In genomic region chr2:179547627-179548026, GRCm38 (mm10) we compare ENCODE assay signal across 21 mouse cellular contexts.
A peak's percentile ranks its signal among the peaks of the same experiment; 100 is the strongest.
DNase-seq lines count a peak whose midpoint lies in the region; ATAC-seq and TF ChIP-seq lines count a peak whose summit lies in the region.
"Had no signal": no experiment of that assay in that cellular context is flagged by ENCODE, and none has a peak within 500 bp of the region (broad histone marks: within the 10 kb centered on the region; RNA-seq: fewer than 3 reads in every experiment).

No protein-coding gene starts in this region.

- H3K4me2 ChIP-seq in forebrain, postnatal 0 days (ENCODE audit: low read depth), result no peak overlapping the region
- H3K4me2 ChIP-seq in kidney, embryonic 15.5 days, result no peak overlapping the region
- no peak overlapping the region for H3K4me2 ChIP-seq in liver, postnatal 0 days (ENCODE audit: low read depth, low read length)
- H3K4me2 ChIP-seq: embryonic facial prominence, embryonic 15.5 days; forebrain, embryonic 15.5 days; heart, embryonic 11.5 days; midbrain, embryonic 12.5 days had no signal

- no peak overlapping the region for H3K4me3 ChIP-seq in forebrain, embryonic 10.5 days
- no peak overlapping the region for H3K4me3 ChIP-seq in forebrain, postnatal 0 days (ENCODE audit: low read depth, low read length)
- no peak overlapping the region for H3K4me3 ChIP-seq in kidney, embryonic 15.5 days (replicated peaks)
- no peak overlapping the region for H3K4me3 ChIP-seq in liver, postnatal 0 days (ENCODE audit: low read depth, low read length)
- H3K4me3 ChIP-seq: embryonic facial prominence, embryonic 15.5 days; forebrain, embryonic 15.5 days; hindbrain, embryonic 10.5 days; midbrain, embryonic 12.5 days had no signal

- no peak for ATAC-seq in forebrain, postnatal 0 days
- ATAC-seq in kidney, embryonic 15.5 days (replicated peaks; ENCODE audit: low FRiP score), result peak; percentile 87
- no peak for ATAC-seq in liver, postnatal 0 days
- ATAC-seq: forebrain, embryonic 15.5 days; hindbrain, postnatal 0 days; intestine, embryonic 16.5 days had no signal

- no peaks in the 10 kb centered on the region for H3K27me3 ChIP-seq in forebrain, embryonic 10.5 days (ENCODE audit: poor library complexity, severe bottlenecking)
- no peaks in the 10 kb centered on the region for H3K27me3 ChIP-seq in forebrain, postnatal 0 days (ENCODE audit: insufficient read depth, low read length)
- H3K27me3 ChIP-seq in kidney, embryonic 15.5 days, result no peaks in the 10 kb centered on the region
- H3K27me3 ChIP-seq in liver, postnatal 0 days (ENCODE audit: insufficient read depth, low read length), result no peaks in the 10 kb centered on the region
- H3K27me3 ChIP-seq: embryonic facial prominence, embryonic 15.5 days; forebrain, embryonic 15.5 days; midbrain, embryonic 12.5 days had no signal

- no peak for DNase-seq in forebrain, embryonic 10.5 days (ENCODE audit: extremely low spot score, low spot score)
- DNase-seq in forebrain, postnatal 0 days, result no peak
- DNase-seq in kidney, adult 11 months, result peak; percentile 60
- peak; percentile 58 to 75 for DNase-seq in kidney, postnatal 36 days
- DNase-seq in cerebellum, adult 18-20 months, result no peak
- no peak for DNase-seq in liver, postnatal 0 days
- no peak for DNase-seq in urinary bladder, adult 2 months (ENCODE audit: low spot score)
- DNase-seq: cerebellum, adult 9-11 months; gastrocnemius, postnatal 14 days; heart, adult 11 months; lung, adult 2 months; lung, postnatal 14 days; right cerebral cortex, postnatal 14 days had no signal

- no peak for TF ChIP-seq EP300 in liver, postnatal 0 days (IDR thresholded peaks at IDR 0.05; ENCODE audit: low read depth)

- H3K4me1 ChIP-seq in forebrain, embryonic 10.5 days, result peaks cover 12% of the 10 kb centered on the region
- H3K4me1 ChIP-seq in forebrain, postnatal 0 days (ENCODE audit: insufficient read depth), result no peaks in the 10 kb centered on the region
- peaks cover 8% of the 10 kb centered on the region; the same call in 1 of the 2 replicates for H3K4me1 ChIP-seq in kidney, embryonic 15.5 days
- no peaks in the 10 kb centered on the region for H3K4me1 ChIP-seq in liver, postnatal 0 days (ENCODE audit: insufficient read depth)
- H3K4me1 ChIP-seq: embryonic facial prominence, embryonic 15.5 days; forebrain, embryonic 15.5 days; midbrain, embryonic 12.5 days had no signal

- peaks cover 6% of the 10 kb centered on the region; the same call in 1 of the 2 replicates for H3K36me3 ChIP-seq in forebrain, embryonic 10.5 days (replicated peaks)
- H3K36me3 ChIP-seq in forebrain, postnatal 0 days (ENCODE audit: insufficient read depth), result no peaks in the 10 kb centered on the region
- H3K36me3 ChIP-seq in kidney, embryonic 15.5 days, result no peaks in the 10 kb centered on the region
- H3K36me3 ChIP-seq in liver, postnatal 0 days (replicated peaks; ENCODE audit: insufficient read depth, low read length), result no peaks in the 10 kb centered on the region
- H3K36me3 ChIP-seq: embryonic facial prominence, embryonic 15.5 days; forebrain, embryonic 15.5 days; hindbrain, embryonic 10.5 days; midbrain, embryonic 12.5 days had no signal

- 79% methylated on average over 5 of the region's 5 CpGs for WGBS in forebrain, embryonic 10.5 days
- WGBS in forebrain, postnatal 0 days, result 71% methylated on average over 5 of the region's 5 CpGs
- WGBS in kidney, embryonic 15.5 days, result 49% methylated on average over 5 of the region's 5 CpGs
- 59% methylated on average over 5 of the region's 5 CpGs for WGBS in liver, postnatal 0 days (ENCODE audit: insufficient replicate concordance)

- TF ChIP-seq CTCF in forebrain, postnatal 0 days (IDR thresholded peaks at IDR 0.05; ENCODE audit: low read depth), result no peak
- no peak for TF ChIP-seq CTCF in liver, postnatal 0 days (IDR thresholded peaks at IDR 0.05; ENCODE audit: low read depth)

- H3K9ac ChIP-seq in forebrain, postnatal 0 days, result no peak overlapping the region
- H3K9ac ChIP-seq in kidney, embryonic 15.5 days, result no peak overlapping the region
- no peak overlapping the region for H3K9ac ChIP-seq in liver, postnatal 0 days (replicated peaks)
- H3K9ac ChIP-seq: embryonic facial prominence, embryonic 15.5 days; forebrain, embryonic 15.5 days; midbrain, embryonic 12.5 days had no signal

- 0 out of 2 replicates have a peak overlapping the region, but pooled peaks have one; percentile 44 for H3K27ac ChIP-seq in forebrain, embryonic 10.5 days
- H3K27ac ChIP-seq in forebrain, postnatal 0 days (ENCODE audit: low read depth, low read length), result no peak overlapping the region
- peak overlapping the region; percentile 49 for H3K27ac ChIP-seq in kidney, embryonic 15.5 days
- no peak overlapping the region for H3K27ac ChIP-seq in liver, postnatal 0 days (ENCODE audit: low read depth)
- H3K27ac ChIP-seq: embryonic facial prominence, embryonic 15.5 days; forebrain, embryonic 15.5 days; hindbrain, embryonic 10.5 days; hindbrain, postnatal 0 days; midbrain, embryonic 12.5 days had no signal

- no peaks in the 10 kb centered on the region; the same call in 1 of the 2 replicates for H3K9me3 ChIP-seq in forebrain, embryonic 10.5 days
- no peaks in the 10 kb centered on the region for H3K9me3 ChIP-seq in forebrain, postnatal 0 days (ENCODE audit: low read length)
- H3K9me3 ChIP-seq in kidney, embryonic 15.5 days (replicated peaks), result no peaks in the 10 kb centered on the region; the same call in 1 of the 2 replicates
- H3K9me3 ChIP-seq in liver, postnatal 0 days (ENCODE audit: low read length), result no peaks in the 10 kb centered on the region
- H3K9me3 ChIP-seq: embryonic facial prominence, embryonic 15.5 days; forebrain, embryonic 15.5 days; hindbrain, embryonic 10.5 days had no signal

Comparison
In these comparisons a context has a peak if more than half of its experiments do, and no peak if none do; other contexts are left out.
1. H3K27ac ChIP-seq: peak in forebrain, embryonic 10.5 days (single experiment) and kidney, embryonic 15.5 days (single experiment); none in forebrain, postnatal 0 days (single experiment) and liver, postnatal 0 days (single experiment).
2. DNase-seq: peak in kidney, adult 11 months (single experiment) and kidney, postnatal 36 days (2 of 2); none in forebrain, embryonic 10.5 days (single experiment), forebrain, postnatal 0 days (single experiment), cerebellum, adult 18-20 months (0 of 2), liver, postnatal 0 days (single experiment) and urinary bladder, adult 2 months (single experiment).